In genomic region chr11:107994487-107994886, GRCm38 (mm10) we compare ENCODE assay signal across 7 mouse cellular contexts.
DNase-seq lines count a peak whose midpoint lies in the region; ATAC-seq and TF ChIP-seq lines count a peak whose summit lies in the region.

No protein-coding gene starts in this region.

- ATAC-seq in forebrain, embryonic 13.5 days: 0 out of 2 replicates have a peak, but pooled peaks have one; percentile 53
- ATAC-seq in liver, postnatal 0 days: no peak

- WGBS in forebrain, embryonic 13.5 days: 48% methylated on average over 6 of the region's 6 CpGs
- 61% methylated on average over 6 of the region's 6 CpGs for WGBS in liver, postnatal 0 days (ENCODE audit: insufficient replicate concordance)

- H3K4me1 ChIP-seq in forebrain, embryonic 13.5 days: peaks cover 6% of the 10 kb centered on the region; the same call in 1 of the 2 replicates
- H3K4me1 ChIP-seq in liver, postnatal 0 days (ENCODE audit: insufficient read depth): peaks cover 4% of the 10 kb centered on the region; the same call in 1 of the 2 replicates

- TF ChIP-seq EP300 in liver, postnatal 0 days (IDR thresholded peaks at IDR 0.05; ENCODE audit: low read depth): no peak

- peak; percentile 30 to 34 for DNase-seq in B cell, adult 2 months
- peak; percentile 83 for DNase-seq in ES-CJ7 (ENCODE audit: low read depth, low spot score)
- DNase-seq in c-Kit-positive CD71-positive TER-119-negative erythroid progenitor cells, embryonic 14.5 days (ENCODE audit: low read depth): peak; percentile 34
- peak; percentile 64 for DNase-seq in kidney, postnatal 14 days
- peak; percentile 34 for DNase-seq in liver, postnatal 0 days
- DNase-seq in right cerebral cortex, postnatal 4 days: peak; percentile 36

- no peak overlapping the region for H3K9ac ChIP-seq in forebrain, embryonic 13.5 days
- no peak overlapping the region for H3K9ac ChIP-seq in liver, postnatal 0 days (replicated peaks)

- H3K9me3 ChIP-seq in forebrain, embryonic 13.5 days (replicated peaks): no peaks in the 10 kb centered on the region
- H3K9me3 ChIP-seq in liver, postnatal 0 days (ENCODE audit: low read length): no peaks in the 10 kb centered on the region

- H3K4me3 ChIP-seq in forebrain, embryonic 13.5 days: no peak overlapping the region
- H3K4me3 ChIP-seq in liver, postnatal 0 days (ENCODE audit: low read depth, low read length): no peak overlapping the region

- peak; percentile 77 for TF ChIP-seq CTCF in liver, postnatal 0 days (IDR thresholded peaks at IDR 0.05; ENCODE audit: low read depth)

- no peaks in the 10 kb centered on the region for H3K27me3 ChIP-seq in forebrain, embryonic 13.5 days
- no peaks in the 10 kb centered on the region for H3K27me3 ChIP-seq in liver, postnatal 0 days (ENCODE audit: insufficient read depth, low read length)

- H3K36me3 ChIP-seq in forebrain, embryonic 13.5 days (ENCODE audit: poor library complexity, severe bottlenecking): no peaks in the 10 kb centered on the region
- no peaks in the 10 kb centered on the region for H3K36me3 ChIP-seq in liver, postnatal 0 days (replicated peaks; ENCODE audit: insufficient read depth, low read length)

- H3K27ac ChIP-seq in forebrain, embryonic 13.5 days: no peak overlapping the region
- no peak overlapping the region for H3K27ac ChIP-seq in liver, postnatal 0 days (ENCODE audit: low read depth)

- no peak overlapping the region for H3K4me2 ChIP-seq in forebrain, embryonic 13.5 days
- no peak overlapping the region for H3K4me2 ChIP-seq in liver, postnatal 0 days (ENCODE audit: low read depth, low read length)

Comparison
In these comparisons a context has a peak if more than half of its experiments do, and no peak if none do; other contexts are left out.
1. DNase-seq: peak in every context shown above with its lines; median percentile 83 in ES-CJ7; 64 in kidney, postnatal 14 days; 36 in right cerebral cortex, postnatal 4 days; 34 in c-Kit-positive CD71-positive TER-119-negative erythroid progenitor cells, embryonic 14.5 days; 34 in liver, postnatal 0 days; 32 in B cell, adult 2 months.